Mouse (Mus musculus): ENCODE results near the gene Lsm14a.

Gene Lsm14a

DNA sequence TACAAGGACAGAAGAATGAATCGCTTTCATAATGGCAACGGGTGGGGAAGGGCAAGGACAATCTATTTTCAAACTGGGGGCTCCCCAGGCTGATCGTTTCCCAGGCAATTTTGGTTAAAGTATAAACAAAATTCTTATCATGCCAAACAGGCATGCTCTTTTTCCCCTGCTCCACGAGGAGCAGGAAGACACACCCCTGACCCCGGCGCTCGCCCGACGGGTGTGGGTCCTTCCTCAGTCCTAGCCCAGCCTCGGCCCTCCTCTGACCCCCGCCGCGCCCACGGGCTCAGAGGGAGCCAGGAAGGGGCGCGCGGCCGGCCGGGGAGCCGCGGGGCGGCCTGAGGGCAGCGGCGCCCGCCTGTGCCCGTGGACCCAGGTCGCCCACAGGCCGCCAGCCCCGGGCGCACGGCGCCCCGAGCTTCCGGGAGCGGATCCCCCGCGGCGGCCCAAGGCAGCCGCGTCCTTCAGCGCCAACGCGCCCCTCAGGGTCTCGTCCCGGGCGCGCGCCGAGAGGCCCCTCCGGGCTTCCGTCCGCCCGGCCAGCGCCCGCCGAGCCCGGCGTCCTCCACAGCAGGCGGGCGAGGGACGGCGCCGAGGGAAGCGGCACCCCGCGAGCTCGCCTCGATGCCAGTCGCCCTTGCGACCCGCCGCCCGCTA is 80.2 kb downstream of the Lsm14a start:
- no peak for DNase-seq (ENCODE audit: low read depth, low spot score)

DNA sequence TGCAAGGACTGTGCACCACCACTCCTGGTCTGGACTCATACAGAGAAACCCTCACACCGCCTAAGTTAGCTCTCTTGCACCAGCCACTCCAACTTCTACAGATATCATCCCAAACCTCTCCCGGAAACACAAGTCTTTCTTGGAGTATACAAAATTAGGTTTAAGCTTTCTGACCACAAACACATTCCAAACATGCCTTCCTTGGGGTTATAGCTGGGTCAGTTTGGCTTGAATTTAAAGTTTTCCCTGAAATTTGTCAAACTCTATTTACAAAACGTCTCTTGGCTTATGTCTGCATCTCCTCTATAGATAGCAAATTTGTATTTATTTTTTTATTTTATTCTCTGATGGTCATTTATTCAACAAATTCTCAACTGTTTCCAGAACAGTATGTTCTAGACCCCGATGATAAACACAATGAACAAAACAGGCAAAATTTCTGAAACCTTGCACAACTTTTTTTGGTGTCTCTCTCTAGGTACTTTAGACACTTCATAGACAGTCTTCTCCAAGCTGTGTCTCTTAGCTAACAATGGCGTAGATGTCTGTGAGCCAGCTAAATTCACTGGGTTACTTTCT is 83.8 kb downstream of the Lsm14a start:
- no peak for DNase-seq (ENCODE audit: low read depth, low spot score)

DNA sequence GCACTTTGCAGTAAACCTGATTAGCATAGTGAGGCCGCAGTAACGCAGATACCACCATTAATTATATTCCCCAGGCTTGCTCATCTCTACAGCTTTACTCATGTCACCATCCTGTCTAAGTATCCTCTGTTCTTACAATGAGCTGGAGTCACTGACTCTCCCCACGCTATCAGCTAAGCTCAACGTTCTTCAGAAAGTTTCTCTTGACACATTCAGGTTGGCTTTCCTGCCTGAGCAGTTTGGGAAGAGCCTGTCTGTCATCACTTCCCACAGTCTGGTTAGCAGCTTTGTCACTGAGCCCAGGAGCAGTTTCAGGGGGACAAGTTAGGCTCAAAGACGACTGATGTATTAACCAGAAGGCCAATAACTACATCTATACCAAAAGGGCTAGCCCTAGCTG is 84.5 kb downstream of the Lsm14a start:
- no peak for DNase-seq (ENCODE audit: low read depth, low spot score)

DNA sequence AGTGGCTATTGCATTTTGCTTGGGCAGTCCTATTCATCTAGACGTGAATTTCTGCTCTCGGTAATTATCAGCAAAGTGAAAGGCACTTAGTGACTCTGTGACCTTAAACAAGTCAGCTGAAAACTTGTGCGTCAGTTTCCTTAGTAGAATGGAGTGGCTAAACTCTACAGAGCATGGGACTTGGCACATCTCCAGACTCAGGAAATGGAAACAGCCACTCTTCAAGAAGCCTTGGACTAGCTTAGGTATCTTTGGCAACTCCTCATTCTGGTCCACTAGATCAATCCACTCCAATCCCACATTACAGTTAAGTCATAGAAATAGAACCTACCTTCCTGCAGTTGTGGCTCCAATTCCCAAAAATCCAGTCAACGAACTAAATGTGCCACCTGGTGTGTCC is 87.7 kb downstream of the Lsm14a start:
- DNase-seq (ENCODE audit: low read depth, low spot score): no peak

DNA sequence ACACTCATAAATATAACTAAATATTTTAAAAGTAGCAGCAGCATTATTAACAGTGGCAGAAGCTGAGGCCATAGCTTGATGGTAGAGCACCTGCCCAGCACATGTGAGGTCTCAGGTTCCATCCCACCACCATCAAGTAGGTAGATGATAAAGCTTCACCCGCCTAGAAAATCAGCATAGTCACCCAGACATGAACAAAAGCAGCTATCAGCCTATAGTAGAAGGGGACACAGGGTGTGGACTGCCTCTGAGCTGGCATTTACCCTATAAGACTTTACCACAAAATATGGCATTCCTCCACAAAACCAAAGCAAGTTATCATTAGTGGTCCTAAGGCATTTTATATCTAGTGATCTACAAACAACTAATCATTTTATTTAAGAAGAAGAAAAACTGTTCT is 90.5 kb downstream of the Lsm14a start:
- no peak for DNase-seq (ENCODE audit: low read depth, low spot score)

GRCm38 (mm10) chr7:34301952-34302351 is 91.2 kb downstream of the Lsm14a start:
- no peak for DNase-seq (ENCODE audit: low read depth, low spot score)

- no peak for DNase-seq (ENCODE audit: low read depth, low spot score)
Measured at GRCm38 (mm10) chr7:34298818-34299217, 94.3 kb downstream of the Lsm14a start.

- DNase-seq (ENCODE audit: low read depth, low spot score): no peak
Measured at GRCm38 (mm10) chr7:34296124-34296523, 97.0 kb downstream of the Lsm14a start.
